Comparison of ENCODE assay signal across 8 mouse cellular contexts in genomic region chr14:59441472-59441805, GRCm38 (mm10). TPM values are rescaled to one million over a fixed set of nuclear protein-coding genes. Genes with fewer than 3 reads are reported as not detected.
DNase-seq lines count a peak whose midpoint lies in the region; ATAC-seq and TF ChIP-seq lines count a peak whose summit lies in the region.

No protein-coding gene starts in this region.

- peak overlapping the region; percentile 86 for H3K9ac ChIP-seq in heart, embryonic 12.5 days
- H3K9ac ChIP-seq in ES-E14 (ENCODE audit: insufficient read depth, low read depth, low read length, poor library complexity, severe bottlenecking), result peak overlapping the region; percentile 96
- H3K9ac ChIP-seq in hindbrain, embryonic 12.5 days, result peak overlapping the region; percentile 79
- peak overlapping the region; percentile 78 for H3K9ac ChIP-seq in midbrain, embryonic 11.5 days (ENCODE audit: low read length)

- no peak for ATAC-seq in heart, embryonic 12.5 days (ENCODE audit: insufficient number of reproducible peaks, low FRiP score)
- ATAC-seq in hindbrain, embryonic 12.5 days (ENCODE audit: low FRiP score), result no peak
- ATAC-seq in midbrain, embryonic 11.5 days (ENCODE audit: low FRiP score), result no peak

- no peaks in the 10 kb centered on the region for H3K27me3 ChIP-seq in heart, embryonic 12.5 days (replicated peaks)
- H3K27me3 ChIP-seq in hindbrain, embryonic 12.5 days, result no peaks in the 10 kb centered on the region
- H3K27me3 ChIP-seq in midbrain, embryonic 11.5 days (ENCODE audit: control insufficient read depth, insufficient read depth, low read length), result no peaks in the 10 kb centered on the region

- H3K4me2 ChIP-seq in heart, embryonic 12.5 days, result peak overlapping the region; percentile 87
- H3K4me2 ChIP-seq in hindbrain, embryonic 12.5 days (replicated peaks), result peak overlapping the region; percentile 81
- peak overlapping the region; percentile 59 for H3K4me2 ChIP-seq in midbrain, embryonic 11.5 days

- intact Hi-C loops in heart, postnatal 25 days (cut with DNase I), result loop anchor here (5.0 kb wide), 1 partner anchor 74 kb away; the partner anchor contains the start of gene Phf11d
- intact Hi-C loops in left cerebral cortex, postnatal 25 days (cut with DNase I), result no loop called here

- in situ Hi-C loops in ES-E14 (cut with MboI; ENCODE audit: low sequenced_read_pairs in 2 of 2, unreplicated experiment in 2 of 2), result no loop called here

- peaks cover 3% of the 10 kb centered on the region; the same call in 1 of the 2 replicates for H3K4me1 ChIP-seq in heart, embryonic 12.5 days (replicated peaks)
- peaks cover 2 to 4% of the 10 kb centered on the region in 2 experiments; a peak in 2 of 4 replicates for H3K4me1 ChIP-seq in ES-E14 (ENCODE audit: control insufficient read depth in 2 of 2, insufficient read depth in 2 of 2, low read length in 2 of 2, poor library complexity in 1 of 2)
- peaks cover 11% of the 10 kb centered on the region for H3K4me1 ChIP-seq in hindbrain, embryonic 12.5 days
- no peaks in the 10 kb centered on the region for H3K4me1 ChIP-seq in midbrain, embryonic 11.5 days (ENCODE audit: control insufficient read depth, insufficient read depth, low read length)

- no peak for DNase-seq in heart, postnatal 25 days (ENCODE audit: low spot score)
- no peak for DNase-seq in ES-E14 (ENCODE audit: low read depth, low spot score)
- DNase-seq in midbrain, embryonic 11.5 days (ENCODE audit: low spot score, missing footprints), result no peak
- DNase-seq in T-cell, adult 2 months (ENCODE audit: low spot score), result no peak
- no peak for DNase-seq in left cerebral cortex, adult 18-20 months (ENCODE audit: low spot score in 2 of 2)
- no peak for DNase-seq in left cerebral cortex, postnatal 25 days (ENCODE audit: low spot score in 2 of 2)

- WGBS in heart, embryonic 12.5 days, result 9% methylated on average over 6 of the region's 6 CpGs
- WGBS in hindbrain, embryonic 12.5 days, result 9% methylated on average over 6 of the region's 6 CpGs
- 12% methylated on average over 6 of the region's 6 CpGs for WGBS in midbrain, embryonic 11.5 days

- peak overlapping the region; percentile 89 for H3K4me3 ChIP-seq in heart, embryonic 12.5 days
- H3K4me3 ChIP-seq in ES-E14 (ENCODE audit: insufficient read depth in 1 of 2, low read depth in 1 of 2, low read length in 2 of 2, poor library complexity in 1 of 2, severe bottlenecking in 1 of 2), result peak overlapping the region; percentile 75 to 95
- H3K4me3 ChIP-seq in hindbrain, embryonic 12.5 days, result peak overlapping the region; percentile 66
- peak overlapping the region; percentile 68 for H3K4me3 ChIP-seq in midbrain, embryonic 11.5 days (ENCODE audit: low read depth, low read length)

- H3K27ac ChIP-seq in heart, embryonic 12.5 days (ENCODE audit: poor library complexity, severe bottlenecking), result peak overlapping the region; percentile 91
- peak overlapping the region; percentile 33; the same call in 1 of the 2 replicates for H3K27ac ChIP-seq in ES-E14 (ENCODE audit: insufficient read depth, low read depth, low read length, poor library complexity, severe bottlenecking)
- peak overlapping the region; percentile 74; the same call in 1 of the 2 replicates for H3K27ac ChIP-seq in hindbrain, embryonic 12.5 days
- peak overlapping the region; percentile 64; the same call in 1 of the 2 replicates for H3K27ac ChIP-seq in midbrain, embryonic 11.5 days (ENCODE audit: low read depth, low read length)

- H3K36me3 ChIP-seq in heart, embryonic 12.5 days, result no peaks in the 10 kb centered on the region
- H3K36me3 ChIP-seq in ES-E14 (ENCODE audit: control insufficient read depth, insufficient read depth, low read length, poor library complexity, severe bottlenecking), result no peaks in the 10 kb centered on the region
- H3K36me3 ChIP-seq in hindbrain, embryonic 12.5 days, result no peaks in the 10 kb centered on the region
- no peaks in the 10 kb centered on the region for H3K36me3 ChIP-seq in midbrain, embryonic 11.5 days (ENCODE audit: control insufficient read depth, insufficient read depth, low read length)

- no peaks in the 10 kb centered on the region for H3K9me3 ChIP-seq in heart, embryonic 12.5 days (replicated peaks)
- H3K9me3 ChIP-seq in ES-E14 (ENCODE audit: control insufficient read depth, insufficient read depth, low read depth, low read length), result no peaks in the 10 kb centered on the region
- H3K9me3 ChIP-seq in hindbrain, embryonic 12.5 days (replicated peaks), result no peaks in the 10 kb centered on the region
- no peaks in the 10 kb centered on the region for H3K9me3 ChIP-seq in midbrain, embryonic 11.5 days (ENCODE audit: control insufficient read depth, low read length)

TF ChIP-seq in ES-E14, 5 proteins besides CTCF, POLR2A, EP300 and RAD21:
- TF ChIP-seq CHD2 (IDR thresholded peaks at IDR 0.05; ENCODE audit: low read depth, low read length) (no peak; the same call in 1 of the 2 replicates), ZNF384 (IDR thresholded peaks at IDR 0.05; ENCODE audit: low read depth, low read length) (peak; percentile 55; the same call in 1 of the 2 replicates)

RNA-seq across cellular contexts. Expression of gene Cab39l, which starts 0.7 kb away (rescaled TPM):
- polyA plus RNA-seq in heart, embryonic 12.5 days (2016; fragmentation: Nextera tagmentation; extraction: Ambion mirVana), result 28.6 and 28.7 TPM in 2 replicates
- 10 to 100 TPM; 21.9 to 25.5 TPM for total RNA-seq in heart, postnatal 25 days (2021)
- 5.8 and 8.1 TPM in 2 replicates for total RNA-seq in ES-E14 (2012; rRNA removed)
- polyA plus RNA-seq in hindbrain, embryonic 12.5 days (2016; fragmentation: Nextera tagmentation; extraction: Ambion mirVana), result 35.8 and 39.9 TPM in 2 replicates
- 47.0 and 47.3 TPM in 2 replicates for polyA plus RNA-seq in midbrain, embryonic 11.5 days (2014; fragmentation: Nextera tagmentation; extraction: Ambion mirVana)
- 10 to 100 TPM; 27.1 to 27.7 TPM for total RNA-seq in left cerebral cortex, adult 18-20 months (2021)
- total RNA-seq in left cerebral cortex, postnatal 25 days (2021), result 10 to 100 TPM; 21.5 to 22.2 TPM

RNA-seq across cellular contexts. Expression of gene Setdb2, which starts 0.8 kb away (rescaled TPM):
- polyA plus RNA-seq in heart, embryonic 12.5 days (2016; fragmentation: Nextera tagmentation; extraction: Ambion mirVana), result 7.4 and 9.0 TPM in 2 replicates
- total RNA-seq in heart, postnatal 25 days (2021), result 10 to 100 TPM in 1 of 2 experiments, 1 to 10 TPM in 1; 9.9 to 10.8 TPM
- total RNA-seq in ES-E14 (2012; rRNA removed), result 7.9 and 16.7 TPM in 2 replicates
- polyA plus RNA-seq in hindbrain, embryonic 12.5 days (2016; fragmentation: Nextera tagmentation; extraction: Ambion mirVana), result 9.6 and 11.6 TPM in 2 replicates
- 13.1 and 13.7 TPM in 2 replicates for polyA plus RNA-seq in midbrain, embryonic 11.5 days (2014; fragmentation: Nextera tagmentation; extraction: Ambion mirVana)
- total RNA-seq in left cerebral cortex, adult 18-20 months (2021), result 1 to 10 TPM; 4.9 to 7.1 TPM
- total RNA-seq in left cerebral cortex, postnatal 25 days (2021), result 1 to 10 TPM; 5.0 to 6.9 TPM

RNA-seq across cellular contexts. Expression of gene Phf11c, which starts 46.3 kb away (rescaled TPM):
- polyA plus RNA-seq in heart, embryonic 12.5 days (2016; fragmentation: Nextera tagmentation; extraction: Ambion mirVana), result 0.43 and 0.46 TPM in 2 replicates
- 1 to 10 TPM in 1 of 2 experiments, under 1 TPM in 1; 0.64 to 1.1 TPM for total RNA-seq in heart, postnatal 25 days (2021)
- 1.0 and 1.1 TPM in 2 replicates for total RNA-seq in ES-E14 (2012; rRNA removed)
- 0.51 and 0.80 TPM in 2 replicates for polyA plus RNA-seq in hindbrain, embryonic 12.5 days (2016; fragmentation: Nextera tagmentation; extraction: Ambion mirVana)
- 0.45 and 0.63 TPM in 2 replicates for polyA plus RNA-seq in midbrain, embryonic 11.5 days (2014; fragmentation: Nextera tagmentation; extraction: Ambion mirVana)
- total RNA-seq in left cerebral cortex, adult 18-20 months (2021), result under 1 TPM; 0.28 to 0.37 TPM
- under 1 TPM; 0.23 to 0.44 TPM for total RNA-seq in left cerebral cortex, postnatal 25 days (2021)

Comparison
In these comparisons a context has a peak if more than half of its experiments do, and no peak if none do; other contexts are left out.
1. H3K27ac ChIP-seq: peak in every context shown above with its lines; median percentile 91 in heart, embryonic 12.5 days; 74 in hindbrain, embryonic 12.5 days; 64 in midbrain, embryonic 11.5 days; 33 in ES-E14.